Mouse (Mus musculus) left cerebral cortex, adult 18-20 months (tissue): ENCODE measurements around the gene Psme4. TPM values are rescaled to one million over a fixed set of nuclear protein-coding genes. Genes with fewer than 3 reads are reported as not detected.

ENCODE experiments used
- DNase-seq, 2 experiments: peaks; one replicate each; pipeline ENCODE4 v3.0.0; 2021 to 2022; ENCODE audit warnings: low spot score in 2 of 2, mixed read lengths in 1 of 2
- total RNA-seq, 2 experiments: library from RNA; stranded (reverse); gene quantifications; 2 replicates each; pipeline ENCODE4 v1.2.3; 2021

Psme4 gene
- total RNA-seq, 2 experiments from 2014 or later = 37.0 to 37.1 TPM

DNA sequence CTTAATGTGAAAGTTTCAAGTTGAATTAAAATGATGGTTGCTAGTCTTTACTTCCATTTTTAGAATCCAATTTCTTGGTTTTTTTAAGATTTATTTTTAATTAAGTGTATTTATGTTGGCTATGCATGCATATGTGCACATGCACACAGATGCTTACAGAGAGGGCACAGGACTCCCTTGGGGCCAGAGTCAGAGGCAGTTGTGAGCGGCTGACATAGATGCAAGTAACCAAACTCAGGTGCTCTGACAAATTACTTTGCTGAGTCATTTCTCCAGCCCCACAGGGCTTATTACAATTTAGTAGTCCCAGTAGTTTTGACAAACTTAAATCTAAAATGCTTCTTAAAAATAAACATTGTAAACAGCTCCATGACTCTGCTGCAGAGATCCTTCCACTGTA lies 10.1 kb downstream of the Psme4 start:
- no peak for DNase-seq

DNA sequence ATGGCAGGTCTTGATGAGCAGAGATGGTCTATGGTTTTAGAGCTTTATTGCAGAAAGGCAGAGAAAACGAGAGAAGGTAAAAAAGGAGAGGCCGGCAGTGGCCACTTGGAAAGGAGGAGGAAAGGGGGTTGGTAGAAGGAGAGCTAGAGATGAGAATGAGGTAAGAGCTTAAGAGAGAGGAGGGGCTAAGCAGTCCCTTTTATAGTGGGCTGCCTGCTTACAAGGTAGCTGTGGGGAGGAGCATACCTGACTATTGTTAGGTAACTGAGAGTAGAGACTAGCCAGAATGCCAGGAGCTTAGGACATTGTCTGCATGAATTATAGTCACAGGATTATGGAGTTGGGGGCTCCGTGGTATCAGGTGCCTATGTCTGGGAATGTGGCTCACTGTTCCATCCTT lies 14.0 kb downstream of the Psme4 start:
- no peak for DNase-seq

DNA sequence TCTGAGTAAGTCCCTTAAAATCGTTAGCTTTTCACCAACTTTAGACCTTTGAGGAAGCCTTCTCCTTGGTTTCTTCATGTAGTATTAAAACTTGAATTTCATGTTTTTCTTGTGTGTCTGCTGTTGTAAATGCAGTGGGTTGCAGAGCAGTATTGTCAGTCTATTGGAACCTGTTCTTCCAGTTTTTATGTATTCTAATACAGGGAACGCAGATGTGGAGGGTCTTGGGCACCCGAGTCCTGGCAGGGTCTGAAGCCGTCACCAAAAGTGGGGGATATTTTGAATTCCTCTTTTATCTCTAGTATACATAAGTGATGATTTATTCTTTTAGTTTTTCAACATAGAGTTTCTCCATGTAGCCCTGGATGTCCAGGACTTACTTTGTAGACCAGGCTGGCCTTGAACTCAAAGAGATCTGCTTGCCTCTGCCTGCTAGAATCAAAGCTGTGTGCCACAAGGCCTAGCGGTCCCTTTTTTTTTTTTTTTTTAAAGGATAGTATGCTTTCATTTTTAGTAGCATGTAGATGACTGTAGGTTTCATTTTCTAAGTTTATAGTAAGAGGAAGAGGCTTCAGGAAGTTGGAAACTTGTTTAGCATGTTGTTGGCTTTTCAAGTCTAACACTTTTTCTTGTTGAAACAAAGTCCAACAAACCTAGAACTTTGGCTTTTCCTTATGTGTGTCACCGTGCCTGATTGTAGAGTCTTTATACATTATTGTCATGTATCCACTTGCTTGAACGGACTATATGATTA lies 14.9 kb downstream of the Psme4 start:
- no peak for DNase-seq

DNA sequence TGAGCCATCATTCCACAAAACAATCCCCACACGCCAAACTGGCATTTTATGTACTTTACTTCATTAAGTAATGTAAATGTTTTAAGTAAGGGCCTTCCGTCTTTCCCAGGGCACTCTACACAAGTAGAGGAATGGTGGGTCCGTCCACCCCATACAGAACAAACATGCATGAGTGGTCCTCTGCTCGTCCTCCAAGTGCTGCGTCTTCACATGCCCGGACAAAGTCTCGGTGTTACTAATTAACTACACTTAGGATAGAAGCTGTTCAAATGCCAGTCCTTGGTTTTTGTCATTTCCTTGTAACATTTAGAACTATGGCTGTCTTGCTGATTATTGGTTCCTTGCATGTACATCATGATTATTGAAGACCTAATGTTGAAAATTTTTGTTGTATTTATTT lies 21.2 kb downstream of the Psme4 start:
- DNase-seq = no peak

DNA sequence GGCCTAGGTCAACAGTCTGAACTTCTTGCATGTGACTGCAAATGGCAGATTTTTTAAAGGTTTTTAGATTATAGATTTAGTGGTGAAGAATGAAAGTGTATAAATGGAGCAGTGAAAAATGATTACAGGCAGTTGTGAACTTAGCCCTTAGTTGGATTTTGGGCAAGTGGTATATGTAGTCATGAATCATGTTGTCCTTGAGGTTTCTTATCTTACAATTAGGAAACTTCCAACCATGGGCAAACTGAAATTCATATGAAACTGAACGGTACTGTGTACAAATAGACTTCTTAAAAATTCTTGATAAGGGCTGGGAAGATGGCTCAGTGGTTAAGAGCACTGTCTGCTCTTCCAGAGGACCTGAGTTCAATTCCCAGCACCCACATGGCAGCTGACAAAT lies 22.2 kb downstream of the Psme4 start:
- no peak for DNase-seq

DNA sequence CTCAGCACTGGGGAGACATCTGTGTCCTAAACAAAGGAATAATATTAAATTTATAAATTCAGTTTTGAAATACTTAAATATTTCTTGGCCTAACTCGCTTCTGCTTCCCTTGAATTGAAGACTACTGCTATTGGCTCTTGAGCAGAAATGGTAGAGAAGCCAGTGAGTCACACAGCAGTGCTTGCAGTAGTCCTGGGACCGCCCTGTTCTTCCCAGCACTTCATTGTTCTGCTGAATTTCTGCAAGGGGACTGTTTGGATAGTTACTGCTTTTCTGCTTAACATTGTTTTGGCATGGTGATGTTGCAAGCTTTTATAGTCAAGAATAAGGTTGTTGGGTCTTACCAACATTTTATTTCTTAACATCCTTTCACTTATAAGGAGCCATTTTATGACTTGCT lies 25.7 kb downstream of the Psme4 start:
- DNase-seq = no peak

DNA sequence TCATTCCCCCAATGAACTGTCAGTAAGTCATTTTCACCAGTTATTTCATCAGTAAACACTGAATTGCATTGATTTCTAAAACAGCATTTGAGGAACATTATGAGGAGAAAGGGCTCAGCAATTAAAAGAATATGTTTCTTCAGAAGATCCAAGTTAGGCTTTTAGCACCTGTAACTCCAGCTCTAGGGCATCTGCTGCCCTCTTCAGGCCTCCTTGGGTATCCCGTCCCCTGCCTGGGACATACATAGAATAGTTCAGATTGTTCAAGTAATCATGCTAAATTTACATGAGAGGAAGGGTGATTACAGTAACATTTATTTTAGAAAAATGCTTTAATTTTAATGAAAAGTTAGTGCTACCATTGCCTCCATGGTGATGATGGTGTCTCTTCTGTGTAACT lies 28.0 kb downstream of the Psme4 start:
- no peak for DNase-seq

DNA sequence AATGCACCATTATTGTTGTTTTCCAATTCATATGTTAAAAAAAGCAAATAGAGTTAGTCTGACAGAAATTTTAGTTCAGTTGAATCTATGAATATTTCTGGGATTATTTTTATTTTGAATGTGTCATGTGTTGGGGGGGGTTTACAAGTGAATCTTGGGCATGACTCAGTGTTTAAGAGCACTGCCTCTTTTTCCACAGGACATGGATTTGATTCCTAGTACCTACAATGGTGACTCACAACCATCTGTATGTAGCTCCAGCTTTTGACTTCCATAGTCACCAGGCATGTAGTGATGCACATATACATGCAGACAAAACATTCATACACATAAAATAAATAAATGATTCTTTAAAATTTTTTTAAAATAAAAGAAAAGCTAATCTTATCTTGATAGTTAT lies 28.6 kb downstream of the Psme4 start:
- no peak for DNase-seq

DNA sequence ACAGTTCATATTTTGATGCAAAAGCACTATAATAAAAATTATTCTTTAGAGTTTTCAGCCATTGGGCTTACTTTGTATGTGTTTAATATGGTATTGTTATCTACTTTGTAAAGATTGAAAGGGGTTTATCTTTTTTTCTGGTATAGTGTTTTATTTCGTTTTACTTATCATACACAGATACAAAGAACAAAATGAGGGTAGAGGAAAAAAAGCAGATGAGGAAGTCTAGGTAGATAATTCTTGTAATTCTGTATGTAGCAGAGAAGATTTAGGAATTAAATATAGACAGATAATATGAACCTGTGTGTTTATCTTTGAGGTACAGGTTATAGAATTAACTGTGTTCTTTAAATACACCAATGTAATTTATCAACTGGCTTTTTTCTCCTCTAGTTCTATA lies 30.9 kb downstream of the Psme4 start:
- DNase-seq = no peak

DNA sequence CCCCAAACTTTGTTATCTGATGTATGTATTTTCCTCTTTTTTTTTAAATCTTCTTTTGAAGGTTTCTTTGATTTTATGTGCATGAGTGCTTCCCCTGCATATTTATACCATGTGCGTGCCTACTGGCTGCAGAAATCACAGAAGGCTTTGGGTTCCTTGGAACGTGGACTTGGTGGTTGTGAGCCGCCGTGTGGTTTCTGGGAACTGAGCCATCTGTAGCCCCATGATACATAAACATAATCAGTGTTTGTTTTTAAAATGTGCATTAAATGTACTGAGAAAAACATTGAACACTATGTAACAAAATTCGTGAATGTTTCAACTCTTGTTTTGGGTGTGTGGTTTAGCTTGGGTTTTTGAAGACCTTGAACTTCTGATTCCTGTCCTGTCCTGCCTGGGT lies 49.6 kb downstream of the Psme4 start:
- no peak for DNase-seq

DNA sequence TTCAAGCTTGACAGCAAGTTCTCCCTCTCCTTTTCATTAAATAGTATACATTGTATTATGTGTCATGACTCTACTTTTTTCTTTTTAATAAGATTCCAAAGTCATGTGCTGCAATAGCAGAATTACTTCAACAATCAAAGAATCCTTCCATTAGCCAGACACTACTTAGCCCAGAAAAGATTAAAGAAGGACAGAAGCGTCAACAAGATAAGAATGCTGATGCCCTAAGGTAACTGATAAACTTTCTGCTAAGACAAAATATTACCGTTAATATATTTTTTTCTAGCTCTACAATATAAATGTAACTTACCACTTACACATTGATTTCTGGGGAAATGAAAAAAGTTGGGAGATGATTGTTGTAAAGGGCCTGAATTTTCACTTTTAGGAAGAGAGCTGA lies 67.3 kb downstream of the Psme4 start:
- DNase-seq = no peak

DNA sequence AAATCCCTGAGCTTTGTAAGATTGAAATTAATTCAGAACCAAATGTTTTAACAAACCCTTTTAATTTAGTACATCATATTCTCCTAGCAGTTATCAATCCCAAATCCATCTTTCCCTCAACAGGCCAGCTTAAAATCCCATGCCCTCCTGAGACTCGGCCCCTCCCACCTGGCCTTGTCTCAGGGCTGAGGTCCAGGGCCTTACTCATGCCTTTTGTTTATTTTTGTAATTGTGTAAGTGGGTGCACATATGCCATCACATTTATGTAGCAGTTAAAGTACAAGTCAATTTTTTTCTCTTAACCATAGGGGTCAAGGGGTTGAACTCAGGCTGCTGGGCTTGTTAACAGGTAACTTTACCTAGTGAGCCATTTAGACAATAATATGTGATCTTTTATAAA lies 72.8 kb downstream of the Psme4 start:
- no peak for DNase-seq

DNA sequence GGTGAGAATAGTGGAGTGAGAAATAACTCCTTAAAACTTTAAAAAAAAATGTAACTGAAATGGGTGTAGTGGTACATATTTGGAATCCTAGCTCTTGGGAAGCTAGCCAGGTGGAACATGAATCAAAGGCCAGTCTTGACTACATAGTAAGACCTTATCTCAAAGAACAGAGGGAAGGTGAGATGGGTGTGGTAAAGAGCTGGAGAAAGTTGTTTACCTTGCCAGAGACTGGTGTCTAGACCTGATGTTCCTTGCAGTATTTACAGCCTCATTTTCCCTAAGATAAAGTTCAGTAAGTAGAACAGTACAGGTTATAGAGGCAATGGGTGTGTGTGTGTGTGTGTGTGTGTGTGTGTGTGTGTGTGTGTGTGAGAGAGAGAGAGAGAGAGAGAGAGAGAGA lies 100.9 kb downstream of the Psme4 start:
- DNase-seq = no peak

DNA sequence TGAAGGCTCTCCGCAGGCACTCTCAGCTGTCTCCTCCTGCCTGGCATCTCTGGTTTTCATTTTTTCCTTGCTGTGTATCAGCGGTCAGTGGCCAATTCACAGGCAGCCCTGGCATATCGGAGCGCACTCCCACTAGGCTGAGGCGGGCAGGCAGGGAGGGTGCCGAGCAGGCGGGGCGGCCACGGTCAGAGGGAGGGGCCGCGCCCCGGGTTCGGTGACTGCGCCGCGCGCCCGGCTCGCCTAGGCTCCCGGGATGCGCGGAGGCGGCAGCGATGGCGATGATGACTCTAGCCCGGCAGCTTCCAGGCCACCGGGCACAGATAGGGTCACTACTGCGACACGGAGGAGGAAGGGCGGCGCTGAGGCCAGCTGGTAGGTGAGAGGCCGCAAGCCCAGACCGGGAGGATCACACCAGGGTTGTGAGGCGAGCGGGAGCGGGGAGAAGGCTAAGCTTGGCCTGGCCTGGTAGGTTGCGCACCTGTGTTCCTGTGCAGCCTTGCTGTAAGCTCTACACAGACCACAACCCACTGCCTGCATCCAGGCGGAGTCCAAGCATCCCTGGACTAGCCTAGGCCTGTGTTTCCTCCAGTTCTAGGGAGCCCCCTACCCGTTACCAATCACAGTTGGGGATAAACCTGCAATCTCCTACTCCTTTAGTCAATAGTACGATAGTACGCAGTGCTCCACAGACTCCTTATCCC lies 113.8 kb downstream of the Psme4 start, which contains the start of the genes Gpr75 and Asb3:
Gpr75 (plus strand) TSS at position 188 of the 701 bp plus-strand sequence.
Asb3 (plus strand) TSS at position 246 of the 701 bp plus-strand sequence.
- peak; percentile 74 to 81 for DNase-seq

DNA sequence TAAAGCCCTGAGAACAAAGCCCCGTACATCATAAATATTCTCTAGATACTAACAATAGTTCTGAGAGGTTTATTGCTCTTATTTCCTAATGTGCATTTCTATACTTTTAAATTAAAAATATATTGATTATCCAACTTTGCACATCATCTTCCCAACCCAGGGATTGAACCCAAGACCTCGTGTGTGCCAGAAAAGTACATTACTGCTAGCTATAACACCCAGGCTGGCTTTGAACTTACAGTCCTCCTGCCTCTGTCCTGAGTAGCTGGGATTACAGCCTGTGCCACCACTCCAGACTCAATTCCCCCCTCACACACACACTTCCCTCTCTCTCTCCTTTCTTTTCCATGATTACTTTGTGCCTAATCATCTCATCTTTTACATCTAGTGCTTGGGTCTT lies 116.6 kb downstream of the Psme4 start:
- no peak for DNase-seq

DNA sequence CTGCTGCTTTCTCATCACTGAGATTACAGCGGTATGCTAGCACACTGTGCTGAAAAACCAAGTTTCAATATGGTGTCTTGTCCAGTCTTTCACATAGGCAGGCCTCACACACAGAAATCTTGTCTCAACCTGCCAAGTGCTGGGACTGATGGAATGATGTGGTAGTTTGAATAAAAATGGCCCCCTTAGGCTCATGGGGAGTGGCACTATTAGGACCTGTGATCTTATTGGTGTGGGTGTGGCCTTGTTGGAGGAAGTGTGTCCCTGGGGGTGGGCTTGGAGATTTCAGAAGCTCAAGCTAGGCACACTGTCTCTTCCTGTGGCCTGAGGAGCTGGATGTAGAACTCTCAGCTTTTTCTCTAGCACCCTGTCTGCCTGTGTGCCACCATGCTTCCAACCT lies 124.7 kb downstream of the Psme4 start:
- DNase-seq = no peak

DNA sequence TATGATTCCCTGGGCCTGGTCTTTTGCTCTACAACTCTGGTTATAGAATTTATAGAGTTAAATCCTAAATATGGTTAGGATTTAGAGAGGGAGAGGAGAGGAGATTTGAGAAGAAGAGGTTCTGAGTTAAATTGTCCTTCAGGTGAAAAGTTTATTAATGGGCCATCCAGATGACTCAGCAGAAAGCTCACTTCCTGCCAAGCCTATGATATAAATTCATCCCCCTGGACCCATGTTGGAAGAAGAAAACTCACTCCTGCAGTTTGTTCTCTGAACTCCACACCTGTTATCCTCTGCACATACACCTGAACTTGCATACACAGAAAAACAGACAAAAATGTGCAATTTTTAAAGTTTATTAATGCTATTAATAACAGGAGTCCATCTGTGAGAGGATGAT lies 127.8 kb downstream of the Psme4 start:
- no peak for DNase-seq

DNA sequence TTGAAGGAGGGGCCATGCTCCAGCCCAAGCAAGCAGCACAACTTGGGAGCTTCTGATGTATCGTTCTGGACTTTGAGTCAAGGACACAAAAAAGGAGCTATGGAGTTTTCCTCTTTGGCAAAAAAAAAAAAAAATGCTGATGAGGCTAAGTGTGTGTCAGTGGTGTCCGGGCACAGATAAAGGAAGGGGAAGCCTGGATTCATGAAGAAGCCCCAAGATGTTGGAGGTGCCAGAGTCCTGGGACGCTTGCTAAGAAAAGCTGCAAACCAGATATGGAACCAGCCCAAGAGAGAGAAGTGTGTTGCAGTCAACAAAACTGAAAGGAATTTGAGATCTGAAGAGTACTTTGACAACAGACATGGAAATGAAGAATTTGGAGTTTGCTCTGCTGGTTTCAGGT lies 140.8 kb downstream of the Psme4 start:
- no peak for DNase-seq

DNA sequence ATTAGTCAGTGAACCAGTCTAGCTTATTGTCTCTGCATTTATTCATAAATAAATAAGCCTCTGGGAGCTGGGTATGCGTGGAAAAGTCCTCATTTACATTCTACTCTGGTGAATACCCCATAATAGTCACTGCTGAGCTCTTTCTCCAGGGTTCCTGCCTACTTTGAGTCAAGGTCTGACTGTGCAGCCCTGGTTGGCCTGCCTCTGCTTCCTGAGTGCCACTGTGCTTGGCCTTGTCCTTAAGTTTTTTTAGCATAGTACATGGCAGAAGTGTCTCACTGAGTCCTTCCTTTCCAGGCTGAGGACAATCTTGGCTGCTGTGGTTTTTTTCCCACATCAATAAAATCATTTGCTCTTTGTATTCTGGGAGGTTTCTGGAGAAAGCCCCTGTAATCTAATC lies 149.1 kb downstream of the Psme4 start:
- DNase-seq = no peak

DNA sequence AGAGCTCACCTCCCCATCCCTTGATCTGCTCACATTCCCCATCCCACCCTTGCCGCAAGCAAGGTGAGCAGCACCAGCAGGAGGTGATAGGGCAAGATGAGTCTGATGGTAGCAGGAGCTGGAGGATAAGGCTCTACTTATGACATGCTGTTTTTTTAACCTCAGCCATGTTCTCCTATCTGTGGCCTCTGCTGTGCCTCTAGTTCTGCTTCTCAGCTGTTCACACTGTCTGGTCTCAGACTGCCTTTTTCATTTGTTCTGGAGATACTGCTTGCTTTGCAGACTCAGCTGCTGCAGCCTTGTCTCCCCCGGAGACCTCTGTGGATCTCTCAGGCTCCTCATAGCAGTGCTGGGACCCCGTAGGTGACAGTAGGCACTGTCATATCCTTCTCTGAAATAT lies 151.8 kb downstream of the Psme4 start:
- no peak for DNase-seq

DNA sequence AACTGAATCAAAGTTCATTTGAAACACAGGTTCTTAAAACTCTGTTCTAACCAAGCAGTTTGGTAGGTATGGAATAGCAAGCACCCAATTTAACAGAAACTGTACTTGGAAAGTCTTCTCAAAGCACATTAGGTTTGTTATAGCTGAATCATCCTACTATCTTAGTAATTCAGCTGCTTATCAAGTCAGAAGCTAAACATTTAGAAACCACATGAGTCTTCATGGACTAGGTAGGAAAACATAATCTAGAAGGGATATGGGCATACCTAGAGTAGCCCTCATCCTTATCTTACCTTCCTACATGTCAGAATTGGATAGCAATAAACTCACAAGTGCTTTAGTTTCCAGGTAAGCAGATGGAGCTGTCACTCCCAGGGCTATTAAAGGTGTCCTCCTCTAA lies 156.6 kb downstream of the Psme4 start:
- DNase-seq = no peak

DNA sequence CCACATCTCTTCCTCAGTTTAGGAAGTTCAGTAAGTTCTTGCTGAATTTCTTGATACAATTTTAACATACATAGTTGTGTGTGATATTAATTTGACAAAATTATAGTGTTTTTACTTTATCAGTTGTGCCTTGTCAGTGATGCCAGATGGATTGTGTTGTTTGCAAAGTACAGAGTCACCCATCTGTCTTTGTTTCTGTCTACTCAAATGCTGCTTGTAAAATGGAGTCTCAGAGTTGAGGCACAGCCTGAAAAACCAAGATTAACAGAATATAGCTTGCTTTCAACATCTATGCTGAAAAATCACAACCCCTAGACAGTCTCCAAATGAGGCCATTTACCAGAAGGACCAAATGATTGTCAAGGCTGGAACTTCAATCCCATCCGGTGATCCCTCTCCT lies 157.0 kb downstream of the Psme4 start:
- no peak for DNase-seq
